Mouse (Mus musculus): Measurements from ENCODE around the gene Gdf15.

DNA sequence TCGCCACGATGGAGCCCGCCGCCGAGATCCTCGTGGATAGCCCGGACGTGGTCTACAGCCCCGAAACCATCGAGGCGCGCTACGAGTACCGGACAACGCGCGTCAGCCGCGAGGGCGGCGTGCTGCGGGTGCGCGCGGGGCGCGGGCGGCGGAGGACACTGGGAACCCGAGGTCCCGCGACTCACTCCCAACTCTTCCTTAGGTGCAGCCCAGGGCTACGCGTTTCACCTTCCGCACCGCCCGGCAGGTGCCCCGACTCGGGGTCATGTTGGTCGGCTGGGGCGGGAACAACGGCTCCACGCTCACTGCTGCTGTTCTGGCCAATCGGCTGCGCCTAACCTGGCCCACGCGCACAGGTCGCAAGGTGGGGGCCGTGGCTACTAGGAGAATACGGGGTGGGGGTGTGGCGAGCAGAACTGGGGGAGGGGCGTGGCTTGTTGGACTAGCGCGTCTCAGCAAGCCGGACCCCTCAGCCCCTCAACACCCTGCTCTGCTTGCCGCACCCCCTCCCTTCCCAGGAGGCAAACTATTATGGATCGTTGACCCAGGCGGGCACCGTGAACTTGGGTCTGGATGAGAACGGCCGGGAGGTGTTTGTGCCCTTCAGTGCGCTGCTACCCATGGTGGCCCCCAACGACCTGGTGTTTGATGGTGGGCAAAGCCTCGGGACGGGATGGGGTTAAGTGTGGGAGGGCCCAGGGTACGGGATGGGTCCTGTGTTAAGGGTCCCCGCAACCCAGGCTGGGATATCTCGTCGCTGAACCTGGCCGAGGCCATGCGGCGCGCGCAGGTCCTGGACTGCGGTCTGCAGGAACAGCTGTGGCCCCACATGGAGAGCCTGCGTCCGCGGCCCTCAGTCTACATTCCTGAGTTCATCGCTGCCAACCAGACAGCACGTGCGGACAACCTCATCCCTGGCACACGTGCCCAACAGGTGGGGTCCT is 37.4 kb downstream of the Gdf15 start:
- TF ChIP-seq CTCF (IDR thresholded peaks at IDR 0.05; ENCODE audit: borderline replicate concordance, insufficient read depth, low read length) (no peak), POLR2A (IDR thresholded peaks at IDR 0.05; ENCODE audit: low read depth, low read length) (no peak)
